Mouse (Mus musculus) bone marrow macrophage, adult 2 months (primary cell): ENCODE measurements around the gene Ifi47. TPM values are rescaled to one million over a fixed set of nuclear protein-coding genes. Genes with fewer than 3 reads are reported as not detected.

Experiments used
- H3K27ac ChIP-seq: 2 replicates; pipeline ENCODE4 v1.5.1; 2012; ENCODE audit warnings: low read depth, low read length; ENCODE audit not compliant: insufficient read depth
- H3K4me1 ChIP-seq: 2 replicates; pipeline ENCODE4 v1.6.1; 2012; ENCODE audit warnings: low read length; ENCODE audit not compliant: control insufficient read depth, insufficient read depth
- H3K4me3 ChIP-seq: 2 replicates; pipeline ENCODE4 v1.5.1; 2012; ENCODE audit warnings: mild to moderate bottlenecking, low read length, moderate library complexity; ENCODE audit not compliant: insufficient read depth
- CTCF ChIP-seq: IDR thresholded peaks from 2 replicates; pipeline ENCODE4 v1.5.1; 2012; ENCODE audit warnings: low read depth, mild to moderate bottlenecking, low read length, moderate library complexity
- POLR2A ChIP-seq: IDR thresholded peaks from 2 replicates; pipeline ENCODE4 v1.6.1; 2012; ENCODE audit warnings: mild to moderate bottlenecking, low read depth, low read length, borderline replicate concordance
- polyA plus RNA-seq: library from polyadenylated mRNA; stranded (reverse); fragments of >200 nt; gene quantifications from 2 replicates; pipeline ENCODE4 v1.2.4, GENCODE M21; 2012; ENCODE audit not compliant: missing spikeins, insufficient read depth, insufficient read length

The Ifi47 gene
- polyA plus RNA-seq, 1 experiment: 51.9 TPM

GRCm38 (mm10) chr11:49080636-49081035 is 4.2 kb downstream of the Ifi47 start:
- Histone ChIP-seq H3K27ac (0 out of 2 replicates have a peak overlapping the region, but pooled peaks have one; percentile 15), H3K4me3 (no peak overlapping the region), H3K4me1 (peaks cover 35% of the 10 kb centered on the region)
- TF ChIP-seq POLR2A (no peak), CTCF (no peak)

DNA sequence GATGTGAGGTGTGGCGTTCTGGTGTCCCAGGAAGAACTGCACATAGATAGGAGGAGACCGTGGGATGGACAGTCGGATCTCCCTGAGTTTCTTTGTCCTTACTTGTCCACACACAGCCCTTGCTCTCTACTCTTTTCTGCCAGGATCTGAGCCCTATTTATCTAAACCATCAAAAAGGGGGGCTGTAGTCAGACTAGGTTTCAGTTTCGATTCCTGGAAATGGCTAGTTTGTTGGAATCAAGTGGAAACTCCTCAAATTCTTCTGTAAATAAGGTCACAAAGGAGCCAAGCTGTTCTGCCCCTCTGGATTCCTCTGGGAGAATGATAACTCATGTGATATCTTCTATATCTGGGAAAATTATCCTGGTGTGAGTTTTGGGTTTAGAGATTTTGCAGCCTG is 5.0 kb downstream of the Ifi47 start:
- Histone ChIP-seq H3K4me1 (peaks cover 34% of the 10 kb centered on the region), H3K4me3 (no peak overlapping the region), H3K27ac (no peak overlapping the region)
- TF ChIP-seq CTCF: no peak
- TF ChIP-seq POLR2A: no peak

- H3K4me1 ChIP-seq: peaks cover 37% of the 10 kb centered on the region
- TF ChIP-seq POLR2A (no peak), CTCF (no peak)
- H3K4me3 ChIP-seq: no peak overlapping the region
- H3K27ac ChIP-seq: peak overlapping the region; percentile 6; the same call in 1 of the 2 replicates
Observed at GRCm38 (mm10) chr11:49081886-49082285, 5.5 kb downstream of the Ifi47 start.

DNA sequence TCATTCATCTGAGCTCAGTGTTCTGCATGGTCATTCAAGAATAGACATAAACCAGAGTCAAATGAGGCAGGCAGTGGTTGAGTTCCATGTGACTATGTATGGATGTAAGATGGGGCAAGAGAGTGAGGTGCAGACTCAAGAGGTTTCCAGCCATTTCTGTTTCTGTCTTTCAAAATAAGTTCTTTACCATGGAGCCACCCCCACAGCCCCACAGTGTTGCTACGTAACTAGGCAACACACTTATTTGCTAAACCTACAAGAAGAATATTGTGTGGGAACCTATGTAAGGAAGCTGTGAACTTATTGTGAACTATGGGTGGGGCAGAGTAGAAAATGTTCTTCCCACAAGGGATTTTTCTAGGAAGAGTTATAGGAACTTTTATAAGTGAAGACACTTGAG is 6.8 kb downstream of the Ifi47 start:
- Histone ChIP-seq H3K4me3 (no peak overlapping the region), H3K4me1 (peaks cover 37% of the 10 kb centered on the region), H3K27ac (no peak overlapping the region)
- TF ChIP-seq CTCF: no peak

DNA sequence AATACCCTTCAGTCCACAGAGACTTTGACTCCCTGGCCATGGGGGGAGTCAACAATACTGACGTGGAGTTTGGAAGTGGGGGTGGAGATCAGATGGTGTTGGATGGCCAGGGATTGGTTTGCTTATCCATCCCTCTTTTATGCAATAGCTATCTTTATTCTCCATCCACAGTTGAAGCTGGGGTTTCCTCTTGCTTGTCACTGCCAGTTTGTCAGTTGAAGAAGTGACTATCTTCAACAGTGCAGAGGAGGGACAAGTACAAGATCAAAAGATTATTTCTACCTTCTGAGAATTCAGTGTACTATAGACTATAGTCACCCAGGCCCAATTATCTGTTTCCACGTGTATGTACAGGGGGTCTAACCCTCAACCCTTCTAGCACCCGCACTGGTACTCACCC is 7.4 kb downstream of the Ifi47 start:
- Histone ChIP-seq H3K27ac (no peak overlapping the region), H3K4me3 (no peak overlapping the region), H3K4me1 (peaks cover 37% of the 10 kb centered on the region)
- TF ChIP-seq POLR2A: no peak
- TF ChIP-seq CTCF: no peak

GRCm38 (mm10) chr11:49084385-49084784 is 8.0 kb downstream of the Ifi47 start:
- TF ChIP-seq CTCF: no peak
- Histone ChIP-seq H3K4me1 (peaks cover 37% of the 10 kb centered on the region), H3K4me3 (no peak overlapping the region)

DNA sequence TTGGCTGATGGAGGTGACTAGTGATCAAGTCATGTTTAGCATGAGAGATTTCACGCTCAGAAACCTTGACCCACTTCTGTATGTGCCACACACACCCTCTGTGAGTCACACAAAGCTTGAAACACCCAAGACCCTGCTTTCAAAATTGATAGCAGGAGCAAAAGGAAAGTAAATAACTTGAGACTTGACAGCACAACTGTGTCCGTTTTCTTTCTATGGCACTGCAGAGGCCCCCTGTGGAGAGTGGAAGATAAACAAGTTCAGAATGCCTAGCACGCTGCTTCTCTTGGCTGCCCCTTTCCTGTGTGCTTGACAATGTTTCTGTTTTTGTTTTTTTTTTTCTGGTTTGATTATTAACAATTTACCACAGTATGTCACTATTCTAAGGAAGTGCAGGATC is 8.5 kb downstream of the Ifi47 start:
- peaks cover 35% of the 10 kb centered on the region for H3K4me1 ChIP-seq
- H3K27ac ChIP-seq: no peak overlapping the region
- TF ChIP-seq POLR2A: no peak
- TF ChIP-seq CTCF: no peak
- no peak overlapping the region for H3K4me3 ChIP-seq

More at GRCm38 (mm10) chr11:49084385-49084784, 8.0 kb downstream of the Ifi47 start:
- H3K27ac ChIP-seq: no peak overlapping the region

DNA sequence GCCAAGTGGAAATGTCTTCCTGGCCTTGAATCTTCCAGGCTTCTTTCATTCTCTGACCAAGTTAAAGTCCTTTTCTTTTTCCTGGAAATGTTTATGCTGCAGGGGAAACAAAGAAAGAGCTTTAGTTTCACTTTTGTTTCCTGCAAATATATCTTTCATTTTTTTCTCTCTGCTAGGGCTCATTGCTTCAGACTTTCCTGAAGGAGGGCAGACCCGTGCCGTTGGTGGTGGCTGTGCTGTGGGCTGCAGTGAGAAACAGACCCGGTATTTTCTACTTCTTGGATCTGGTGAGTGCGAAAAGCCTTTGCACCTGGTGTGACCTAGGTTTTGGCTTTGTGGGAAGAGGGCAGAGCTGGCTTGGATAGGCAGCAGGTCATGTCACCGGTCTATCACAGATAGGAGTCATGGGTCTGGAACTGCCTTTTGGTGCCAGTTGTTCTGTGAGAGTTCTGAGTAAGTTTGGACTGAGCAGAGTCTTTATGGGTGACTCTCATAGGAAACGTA is 10.5 kb downstream of the Ifi47 start:
- TF ChIP-seq POLR2A (no peak), CTCF (no peak)
- H3K4me3 ChIP-seq: peak overlapping the region; percentile 48
- peak overlapping the region; percentile 21 for H3K27ac ChIP-seq
- H3K4me1 ChIP-seq: peaks cover 25% of the 10 kb centered on the region

GRCm38 (mm10) chr11:49087830-49088616 is 11.6 kb downstream of the Ifi47 start:
- no peak for TF ChIP-seq POLR2A
- TF ChIP-seq CTCF: no peak
- Histone ChIP-seq H3K4me1 (peaks cover 27% of the 10 kb centered on the region), H3K27ac (no peak overlapping the region), H3K4me3 (no peak overlapping the region)

DNA sequence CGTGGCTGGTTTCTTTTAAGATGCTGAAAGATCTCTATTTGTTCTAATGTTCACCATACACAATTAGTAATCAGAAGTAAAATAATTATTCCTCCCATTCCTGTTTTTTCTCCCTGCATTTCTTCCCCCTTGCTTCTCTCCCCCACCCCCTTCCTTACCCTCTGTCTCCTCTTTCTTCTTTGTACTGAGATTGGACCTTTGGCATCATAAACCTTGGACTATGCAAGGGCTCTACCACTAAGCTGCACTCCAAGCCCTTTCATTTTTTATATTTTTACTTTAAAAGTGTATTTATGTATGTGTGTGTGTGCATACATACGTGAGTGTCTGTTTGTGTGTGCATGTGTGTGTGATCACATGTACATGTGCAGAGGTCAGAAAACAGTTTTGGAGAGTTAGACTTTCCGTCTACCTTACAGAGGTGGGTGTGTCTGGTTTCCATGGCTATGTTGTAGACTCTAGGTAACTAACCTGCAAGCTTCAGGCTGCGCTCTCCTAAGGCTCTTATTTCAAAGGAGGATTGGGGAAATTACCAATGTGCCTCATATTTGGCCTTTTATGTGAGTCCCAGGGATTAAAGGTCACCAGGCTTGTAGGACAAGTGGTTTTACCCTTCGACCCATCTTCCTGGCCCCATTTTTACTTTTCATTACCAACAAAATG is 12.7 kb downstream of the Ifi47 start:
- peaks cover 27% of the 10 kb centered on the region for H3K4me1 ChIP-seq

More for the DNA sequence above, 12.7 kb downstream of the Ifi47 start:
- TF ChIP-seq CTCF: no peak
- no peak for TF ChIP-seq POLR2A
- H3K27ac ChIP-seq: no peak overlapping the region
- no peak overlapping the region for H3K4me3 ChIP-seq
